Mouse (Mus musculus): ENCODE data around the gene 2310007B03Rik. TPM values are rescaled to one million over a fixed set of nuclear protein-coding genes. Genes with fewer than 3 reads are reported as not detected.

Gene 2310007B03Rik
- polyA plus RNA-seq, 1 experiment: 7.9 TPM

- Histone ChIP-seq H3K4me3 (ENCODE audit: insufficient read depth, low read depth, low read length) (no peak within 1 kb of the TSS), H3K36me3 (ENCODE audit: control insufficient read depth, insufficient read depth, low read length) (no peaks in the 10 kb centered on the region), H3K4me1 (ENCODE audit: control insufficient read depth, insufficient read depth, low read length) (peaks cover 3% of the 10 kb centered on the region; the same call in 1 of the 2 replicates), H3K27me3 (replicated peaks; ENCODE audit: control insufficient read depth, insufficient read depth, low read length) (no peaks in the 10 kb centered on the region), H3K27ac (ENCODE audit: insufficient read depth, low read depth, low read length) (no peak within 1 kb of the TSS)
- no peak for DNase-seq
- no peak for TF ChIP-seq POLR2A (IDR thresholded peaks at IDR 0.05; ENCODE audit: low read depth, low read length)
- WGBS: 87% methylated on average over 12 of the region's 12 CpGs
Measured at GRCm38 (mm10) chr1:93135036-93135526, 25.7 kb downstream of the 2310007B03Rik start, which contains the start of gene Agxt. Gene Agxt (plus strand): TSS chr1:93135240.

DNA sequence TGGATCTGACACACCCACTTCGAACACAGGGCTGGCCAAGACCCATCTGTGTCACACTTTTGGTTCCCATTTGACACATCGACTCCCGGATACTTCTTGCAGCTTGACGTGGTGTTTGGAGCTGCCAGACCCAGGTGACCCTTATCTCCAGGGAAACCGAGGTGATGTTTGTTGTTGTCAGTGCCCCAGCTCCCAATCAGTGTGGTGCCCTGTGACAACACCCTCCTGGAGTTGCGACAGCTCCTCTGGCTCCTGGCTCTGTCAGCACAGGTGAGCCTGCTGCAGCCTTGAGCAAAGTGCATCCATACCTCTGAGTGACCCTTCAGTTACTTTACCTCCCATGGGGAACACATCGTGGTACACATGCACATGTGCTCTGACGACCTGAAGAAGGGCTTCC lies 28.1 kb downstream of the 2310007B03Rik start:
- WGBS: 64% methylated on average over 8 of the region's 8 CpGs
- no peak overlapping the region for H3K4me3 ChIP-seq (ENCODE audit: insufficient read depth, low read depth, low read length)
- H3K36me3 ChIP-seq (ENCODE audit: control insufficient read depth, insufficient read depth, low read length): no peaks in the 10 kb centered on the region
- H3K4me1 ChIP-seq (ENCODE audit: control insufficient read depth, insufficient read depth, low read length): no peaks in the 10 kb centered on the region
- H3K27me3 ChIP-seq (replicated peaks; ENCODE audit: control insufficient read depth, insufficient read depth, low read length): no peaks in the 10 kb centered on the region
- no peak overlapping the region for H3K27ac ChIP-seq (ENCODE audit: insufficient read depth, low read depth, low read length)
- TF ChIP-seq CTCF (conservative IDR thresholded peaks at IDR 0.05; ENCODE audit: insufficient read depth, insufficient read length, low read depth, low read length) (no peak), POLR2A (IDR thresholded peaks at IDR 0.05; ENCODE audit: low read depth, low read length) (no peak)
- DNase-seq: no peak

- Histone ChIP-seq H3K27me3 (replicated peaks; ENCODE audit: control insufficient read depth, insufficient read depth, low read length) (no peaks in the 10 kb centered on the region), H3K4me1 (ENCODE audit: control insufficient read depth, insufficient read depth, low read length) (no peaks in the 10 kb centered on the region), H3K4me3 (ENCODE audit: insufficient read depth, low read depth, low read length) (no peak overlapping the region), H3K36me3 (ENCODE audit: control insufficient read depth, insufficient read depth, low read length) (no peaks in the 10 kb centered on the region), H3K27ac (ENCODE audit: insufficient read depth, low read depth, low read length) (no peak overlapping the region)
- TF ChIP-seq CTCF (conservative IDR thresholded peaks at IDR 0.05; ENCODE audit: insufficient read depth, insufficient read length, low read depth, low read length) (no peak), POLR2A (IDR thresholded peaks at IDR 0.05; ENCODE audit: low read depth, low read length) (no peak)
- WGBS: 70% methylated on average over 10 of the region's 10 CpGs
- peak; percentile 35 for DNase-seq
Measured at GRCm38 (mm10) chr1:93130242-93130983, 30.3 kb downstream of the 2310007B03Rik start.

DNA sequence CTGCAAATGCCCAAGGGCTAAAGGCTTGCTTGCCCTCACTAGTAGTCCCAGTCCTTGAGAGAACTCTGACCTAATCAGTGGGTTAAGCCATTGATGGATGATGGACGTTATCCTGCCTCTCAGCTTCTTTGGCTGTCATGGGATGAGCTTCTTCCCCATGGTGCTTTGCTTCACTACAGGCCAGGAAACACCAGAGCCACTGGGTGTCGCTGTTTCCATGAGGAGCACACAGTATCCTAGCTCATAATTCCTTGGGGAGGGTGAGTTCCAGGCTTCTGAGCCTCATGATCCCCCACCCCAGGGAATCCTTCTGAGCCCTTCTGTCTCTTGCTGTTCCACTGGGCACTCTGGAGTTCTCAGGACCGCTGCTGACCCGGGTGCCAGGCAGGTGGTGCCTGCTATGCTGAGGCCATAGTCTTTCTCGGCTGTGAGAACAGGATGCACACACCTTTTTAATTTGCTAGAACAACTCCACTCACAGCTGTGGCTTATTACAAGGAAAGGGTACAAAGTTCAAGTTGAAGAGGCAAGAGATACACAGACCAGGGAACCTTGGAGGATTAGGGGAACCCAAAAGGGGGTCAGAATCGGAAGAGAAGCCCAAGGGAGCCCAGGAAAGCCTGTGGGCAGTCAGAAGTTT lies 31.9 kb downstream of the 2310007B03Rik start:
- Histone ChIP-seq H3K4me1 (ENCODE audit: control insufficient read depth, insufficient read depth, low read length) (no peaks in the 10 kb centered on the region), H3K27ac (ENCODE audit: insufficient read depth, low read depth, low read length) (no peak overlapping the region), H3K36me3 (ENCODE audit: control insufficient read depth, insufficient read depth, low read length) (no peaks in the 10 kb centered on the region), H3K27me3 (replicated peaks; ENCODE audit: control insufficient read depth, insufficient read depth, low read length) (no peaks in the 10 kb centered on the region), H3K4me3 (ENCODE audit: insufficient read depth, low read depth, low read length) (no peak overlapping the region)
- 25% methylated on average over 6 of the region's 6 CpGs for WGBS
- TF ChIP-seq POLR2A (IDR thresholded peaks at IDR 0.05; ENCODE audit: low read depth, low read length): no peak
- TF ChIP-seq CTCF (conservative IDR thresholded peaks at IDR 0.05; ENCODE audit: insufficient read depth, insufficient read length, low read depth, low read length): peak; percentile 82
- peak; percentile 51 for DNase-seq

DNA sequence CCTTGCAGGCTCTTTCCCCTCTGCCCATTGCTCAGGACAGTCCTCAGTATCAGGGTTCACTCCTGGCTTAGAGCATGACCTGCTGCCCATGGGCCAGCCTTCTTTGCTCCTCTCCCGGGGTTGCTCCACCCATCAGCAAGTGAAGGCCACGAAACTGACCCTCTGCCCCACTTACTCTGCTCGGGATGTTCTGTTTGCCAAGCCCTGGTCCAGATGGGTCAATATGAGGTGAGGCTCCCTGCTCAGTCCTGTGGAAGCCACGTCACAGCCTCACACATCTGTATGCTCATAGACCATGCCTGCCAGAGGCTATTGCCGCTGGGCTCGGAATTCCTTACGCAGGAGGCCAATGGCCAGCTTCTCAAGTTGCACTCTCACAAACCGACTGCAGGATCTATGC lies 32.5 kb downstream of the 2310007B03Rik start:
- Histone ChIP-seq H3K36me3 (ENCODE audit: control insufficient read depth, insufficient read depth, low read length) (no peaks in the 10 kb centered on the region), H3K27ac (ENCODE audit: insufficient read depth, low read depth, low read length) (no peak overlapping the region), H3K4me1 (ENCODE audit: control insufficient read depth, insufficient read depth, low read length) (no peaks in the 10 kb centered on the region), H3K4me3 (ENCODE audit: insufficient read depth, low read depth, low read length) (no peak overlapping the region), H3K27me3 (replicated peaks; ENCODE audit: control insufficient read depth, insufficient read depth, low read length) (no peaks in the 10 kb centered on the region)
- no peak for TF ChIP-seq CTCF (conservative IDR thresholded peaks at IDR 0.05; ENCODE audit: insufficient read depth, insufficient read length, low read depth, low read length)
- no peak for TF ChIP-seq POLR2A (IDR thresholded peaks at IDR 0.05; ENCODE audit: low read depth, low read length)
- 71% methylated on average over 8 of the region's 8 CpGs for WGBS
- no peak for DNase-seq

GRCm38 (mm10) chr1:93125256-93125655 lies 35.5 kb downstream of the 2310007B03Rik start:
- no peak overlapping the region for H3K4me3 ChIP-seq (ENCODE audit: insufficient read depth, low read depth, low read length)
- H3K27ac ChIP-seq (ENCODE audit: insufficient read depth, low read depth, low read length): no peak overlapping the region
- peak; percentile 9 for DNase-seq
- H3K36me3 ChIP-seq (ENCODE audit: control insufficient read depth, insufficient read depth, low read length): no peaks in the 10 kb centered on the region
- no peaks in the 10 kb centered on the region for H3K27me3 ChIP-seq (replicated peaks; ENCODE audit: control insufficient read depth, insufficient read depth, low read length)
- H3K4me1 ChIP-seq (ENCODE audit: control insufficient read depth, insufficient read depth, low read length): no peaks in the 10 kb centered on the region
- no peak for TF ChIP-seq POLR2A (IDR thresholded peaks at IDR 0.05; ENCODE audit: low read depth, low read length)
- TF ChIP-seq CTCF (conservative IDR thresholded peaks at IDR 0.05; ENCODE audit: insufficient read depth, insufficient read length, low read depth, low read length): no peak
- 52% methylated on average over 5 of the region's 5 CpGs for WGBS

DNA sequence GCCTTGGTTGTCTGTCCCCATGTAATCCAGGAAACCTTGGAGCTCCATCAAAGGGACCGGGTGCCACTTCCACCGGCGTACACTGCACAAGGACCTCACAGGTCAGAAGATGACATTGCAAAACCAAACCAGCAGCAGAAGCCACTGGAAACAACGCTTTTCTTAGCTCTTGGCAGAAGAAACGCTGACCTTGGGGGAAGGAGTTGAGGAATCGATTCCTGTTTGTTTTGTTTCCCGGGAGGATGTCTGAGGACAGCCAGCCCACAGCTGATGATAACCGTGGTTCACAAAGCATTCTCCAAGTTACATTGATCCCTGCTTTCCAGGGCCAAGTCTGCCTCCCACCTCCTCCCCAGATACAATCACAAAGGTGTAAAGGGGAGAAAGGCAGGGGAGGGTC lies 36.7 kb downstream of the 2310007B03Rik start:
- no peak for DNase-seq
- no peaks in the 10 kb centered on the region for H3K27me3 ChIP-seq (replicated peaks; ENCODE audit: control insufficient read depth, insufficient read depth, low read length)
- no peaks in the 10 kb centered on the region for H3K4me1 ChIP-seq (ENCODE audit: control insufficient read depth, insufficient read depth, low read length)
- no peaks in the 10 kb centered on the region for H3K36me3 ChIP-seq (ENCODE audit: control insufficient read depth, insufficient read depth, low read length)
- TF ChIP-seq CTCF (conservative IDR thresholded peaks at IDR 0.05; ENCODE audit: insufficient read depth, insufficient read length, low read depth, low read length): no peak
- TF ChIP-seq POLR2A (IDR thresholded peaks at IDR 0.05; ENCODE audit: low read depth, low read length): no peak
- 53% methylated on average over 8 of the region's 8 CpGs for WGBS
- H3K27ac ChIP-seq (ENCODE audit: insufficient read depth, low read depth, low read length): no peak overlapping the region
- H3K4me3 ChIP-seq (ENCODE audit: insufficient read depth, low read depth, low read length): no peak overlapping the region

Data from kidney, adult 2 months (tissue).